ENCODE assay signal across 8 mouse cellular contexts in the genomic region with DNA sequence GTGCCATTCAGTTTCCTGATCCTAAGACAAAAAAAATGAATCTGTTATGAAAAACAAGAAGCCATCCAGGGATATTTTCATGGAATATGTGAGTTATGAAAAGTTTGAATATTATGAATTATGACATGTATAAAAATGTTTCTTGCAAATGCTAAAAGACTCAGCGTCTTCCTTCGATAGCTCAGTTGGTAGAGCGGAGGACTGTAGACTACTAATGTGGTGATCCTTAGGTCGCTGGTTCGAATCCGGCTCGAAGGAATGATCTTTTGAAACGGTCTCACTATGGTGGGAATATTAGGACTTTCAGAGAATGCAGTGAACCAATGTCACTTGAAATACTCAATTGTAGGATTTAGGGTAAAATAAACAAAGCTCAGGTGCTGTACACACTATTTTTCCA. TPM values are rescaled to one million over a fixed set of nuclear protein-coding genes. Genes with fewer than 3 reads are reported as not detected.
A peak's percentile ranks its signal among the peaks of the same experiment; 100 is the strongest.
DNase-seq lines count a peak whose midpoint lies in the region; ATAC-seq and TF ChIP-seq lines count a peak whose summit lies in the region.

No protein-coding gene starts in this region.

- no peak for ATAC-seq in inflammation-experienced regulatory T-cells, adult 6 months

- no peak for TF ChIP-seq POLR2A in lung, adult 2 months (IDR thresholded peaks at IDR 0.05; ENCODE audit: borderline replicate concordance, extremely low read depth, low read depth, low read length)

- TF ChIP-seq CTCF in lung, adult 2 months (IDR thresholded peaks at IDR 0.05; ENCODE audit: insufficient read depth, low read length): no peak

- DNase-seq in cerebellum, postnatal 36 days: peak; percentile 34 to 50
- no peak for DNase-seq in cerebellum, adult 9-11 months
- DNase-seq in lung, postnatal 14 days: peak; percentile 25
- DNase-seq in lung, adult 2 months: no peak
- DNase-seq in embryo, embryonic 10 days (ENCODE audit: low spot score): peak; percentile 90
- DNase-seq in mesoderm, embryonic 11.5 days (ENCODE audit: low read depth, low spot score): peak; percentile 79
- DNase-seq in B cell, adult 2 months: no peak

- no peak overlapping the region for H3K4me3 ChIP-seq in lung, adult 2 months (replicated peaks; ENCODE audit: extremely low read depth, low read depth, low read length)

- H3K4me1 ChIP-seq in lung, adult 2 months (ENCODE audit: control insufficient read depth, insufficient read depth, low read length): peaks cover 2% of the 10 kb centered on the region; the same call in 1 of the 2 replicates

- 43% methylated on average over 8 of the region's 8 CpGs for WGBS in lung, adult 2 months

RNA-seq across cellular contexts. Expression of a gene that starts 2.7 kb away (rescaled TPM):
- polyA plus RNA-seq in lung, adult 2 months (2012; rRNA removed): 2.7 and 3.3 TPM in 2 replicates
- 10 to 100 TPM; 11.3 to 13.4 (median 12.2) TPM for polyA plus RNA-seq in inflammation-experienced regulatory T-cells, adult 6 months (2017; shearing (Covaris generic))

RNA-seq across cellular contexts. Expression of a gene that starts 39.4 kb away (rescaled TPM):
- polyA plus RNA-seq in lung, adult 2 months (2012; rRNA removed): not detected in 2 replicates
- not detected for polyA plus RNA-seq in inflammation-experienced regulatory T-cells, adult 6 months (2017; shearing (Covaris generic))

RNA-seq across cellular contexts. Expression of a gene that starts 57.3 kb away (rescaled TPM):
- polyA plus RNA-seq in lung, adult 2 months (2012; rRNA removed): 1.4 and 2.4 TPM in 2 replicates
- 10 to 100 TPM; 28.6 to 33.1 (median 30.2) TPM for polyA plus RNA-seq in inflammation-experienced regulatory T-cells, adult 6 months (2017; shearing (Covaris generic))

Comparison
In these comparisons a context has a peak if more than half of its experiments do, and no peak if none do; other contexts are left out.
1. DNase-seq: peak in cerebellum, postnatal 36 days (2 of 2), lung, postnatal 14 days (single experiment), embryo, embryonic 10 days (single experiment) and mesoderm, embryonic 11.5 days (single experiment); none in cerebellum, adult 9-11 months (single experiment), lung, adult 2 months (single experiment) and B cell, adult 2 months (0 of 2).